Mouse (Mus musculus) spleen, adult 2 months (tissue): ENCODE measurements around the gene Ugt1a6a. TPM values are rescaled to one million over a fixed set of nuclear protein-coding genes. Genes with fewer than 3 reads are reported as not detected.

Experiments used
- DNase-seq, 2 experiments: peaks; one replicate each; pipeline versions ENCODE4 v3.0.0 to v3.0.0-alpha.2; 2012 to 2021; ENCODE audit warnings: low spot score in 2 of 2, low read depth in 1 of 2
- H3K27ac ChIP-seq: fragments of 200-500 bp; 2 replicates; pipeline ENCODE4 v1.5.1; 2012; ENCODE audit warnings: low read length, inconsistent platforms; ENCODE audit not compliant: insufficient read depth
- H3K27me3 ChIP-seq: fragments of 200-500 bp; 2 replicates; pipeline ENCODE4 v1.6.1; 2012; ENCODE audit warnings: mild to moderate bottlenecking, moderate library complexity, low read length, inconsistent platforms; ENCODE audit not compliant: control insufficient read depth, insufficient read depth
- H3K36me3 ChIP-seq: fragments of 200-500 bp; 2 replicates; pipeline ENCODE4 v1.6.1; 2012; ENCODE audit warnings: mild to moderate bottlenecking, low read length, inconsistent platforms; ENCODE audit not compliant: control insufficient read depth, insufficient read depth
- H3K4me1 ChIP-seq: fragments of 200-500 bp; 2 replicates; pipeline ENCODE4 v1.6.1; 2011; ENCODE audit warnings: inconsistent platforms; ENCODE audit not compliant: control insufficient read depth, insufficient read depth, insufficient read length
- H3K4me3 ChIP-seq: fragments of 200-500 bp; 2 replicates; pipeline ENCODE4 v1.5.1; 2011; ENCODE audit warnings: mild to moderate bottlenecking, inconsistent platforms; ENCODE audit not compliant: insufficient read depth, insufficient read length; ENCODE audit errors: extremely low read depth
- CTCF ChIP-seq: fragments of 200-500 bp; IDR thresholded peaks from 2 replicates; pipeline ENCODE4 v1.5.1; 2011; ENCODE audit warnings: mild to moderate bottlenecking, inconsistent platforms; ENCODE audit not compliant: insufficient read depth, insufficient read length, insufficient replicate concordance; ENCODE audit errors: extremely low read depth
- POLR2A ChIP-seq: fragments of 200-500 bp; IDR thresholded peaks from 2 replicates; pipeline ENCODE4 v1.6.1; 2011; ENCODE audit warnings: low read depth, low read length, inconsistent platforms
- WGBS: fragments of 180-500 bp; shearing (Covaris S2); methylation state at CpG from one replicate; pipeline ENCODE4 v1.1.7; 2018; 5-methylcytosine and 5-hydroxymethylcytosine counted together
- polyA plus RNA-seq: library from polyadenylated mRNA; depleted of rRNA; stranded (reverse); fragments of >200 nt; gene quantifications from 2 replicates; pipeline ENCODE4 v1.2.3, GENCODE M21; 2012

Gene Ugt1a6a
- polyA plus RNA-seq, 1 experiment = 0.44 TPM

DNA sequence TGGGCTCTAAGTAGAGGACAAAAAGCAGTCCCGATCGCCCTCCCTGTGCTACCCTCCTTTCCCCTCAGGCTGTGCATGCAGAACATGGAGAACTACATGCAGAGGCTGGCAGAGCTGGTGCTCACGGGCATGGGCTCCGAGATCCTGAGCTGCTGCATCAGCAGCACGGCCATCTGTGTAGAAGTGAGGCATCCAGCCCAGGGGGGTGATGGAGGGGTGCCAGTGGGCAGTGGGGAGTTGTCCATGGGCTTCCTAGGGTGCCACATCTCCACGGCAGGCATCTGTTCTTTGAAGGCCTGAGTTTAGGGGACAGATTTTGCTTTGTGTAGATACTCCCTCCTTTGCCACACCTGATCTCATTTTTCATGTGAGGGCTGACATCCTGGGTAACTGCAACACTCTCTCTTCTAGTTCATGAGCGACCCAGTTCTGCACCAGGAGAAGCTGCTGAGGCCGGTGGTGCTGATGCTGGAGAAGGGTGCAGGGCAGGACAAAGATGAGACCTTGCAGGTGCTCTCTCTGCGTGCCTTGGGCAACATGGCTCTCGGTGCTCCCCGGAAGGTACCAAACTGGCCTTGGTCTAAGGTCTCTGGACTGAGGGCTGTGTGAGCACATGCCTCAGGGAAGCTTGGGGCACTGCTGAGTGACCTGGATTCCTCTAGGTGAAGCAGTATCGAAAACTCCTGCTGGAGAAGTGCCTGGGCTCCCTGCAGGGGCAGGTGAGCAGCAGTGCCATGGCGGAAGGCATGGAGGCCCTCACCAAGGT, 121.6 kb downstream of the Ugt1a6a start:
- Histone ChIP-seq H3K27me3 (no peaks in the 10 kb centered on the region), H3K4me3 (no peak overlapping the region), H3K36me3 (no peaks in the 10 kb centered on the region), H3K4me1 (peaks cover 21% of the 10 kb centered on the region; the same call in 1 of the 2 replicates), H3K27ac (no peak overlapping the region)
- DNase-seq = no peak
- no peak for TF ChIP-seq CTCF
- TF ChIP-seq POLR2A = no peak
- WGBS = 82% methylated on average over 13 of the region's 13 CpGs

DNA sequence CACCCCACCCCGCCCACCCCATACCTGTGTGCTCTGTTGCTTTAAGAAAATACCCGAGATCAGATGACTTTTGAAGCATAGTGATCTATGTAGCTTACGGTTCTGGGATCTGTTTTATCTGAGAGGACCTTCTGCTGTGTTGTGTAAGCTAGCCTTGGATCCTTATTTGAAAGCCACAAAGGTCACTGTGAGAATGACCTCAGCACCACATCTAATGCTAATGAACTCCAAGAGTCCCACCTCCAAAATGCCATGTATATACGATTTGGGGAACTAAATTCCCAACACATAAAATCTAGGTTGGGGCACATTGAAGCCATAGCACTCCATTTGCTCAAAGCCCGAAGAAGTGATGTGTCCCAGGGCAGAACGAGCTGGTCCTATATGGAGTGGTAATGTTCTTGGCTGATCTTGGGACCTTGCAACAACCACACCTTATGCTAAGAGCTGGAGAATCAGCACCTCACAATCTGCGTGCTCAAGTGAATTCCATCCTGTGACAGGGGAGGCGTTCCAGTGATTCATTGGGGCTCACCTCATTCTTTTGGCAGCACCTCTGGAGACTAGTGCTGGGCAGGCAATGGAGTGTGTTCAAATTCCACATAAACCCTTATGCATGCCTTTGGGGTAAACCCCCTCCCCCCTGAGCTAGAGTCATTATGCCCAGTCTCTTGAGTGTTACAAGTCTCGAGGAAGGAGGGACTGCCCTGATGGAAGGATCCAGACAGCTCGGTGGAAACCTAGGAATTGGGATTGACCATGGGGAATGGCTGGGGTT, 122.5 kb downstream of the Ugt1a6a start:
- H3K4me1 ChIP-seq = peaks cover 21% of the 10 kb centered on the region; the same call in 1 of the 2 replicates
- no peak overlapping the region for H3K4me3 ChIP-seq
- 81% methylated on average over 10 of the region's 10 CpGs for WGBS
- H3K36me3 ChIP-seq = no peaks in the 10 kb centered on the region
- no peaks in the 10 kb centered on the region for H3K27me3 ChIP-seq
- DNase-seq = no peak
- H3K27ac ChIP-seq = no peak overlapping the region
- no peak for TF ChIP-seq CTCF
- no peak for TF ChIP-seq POLR2A

DNA sequence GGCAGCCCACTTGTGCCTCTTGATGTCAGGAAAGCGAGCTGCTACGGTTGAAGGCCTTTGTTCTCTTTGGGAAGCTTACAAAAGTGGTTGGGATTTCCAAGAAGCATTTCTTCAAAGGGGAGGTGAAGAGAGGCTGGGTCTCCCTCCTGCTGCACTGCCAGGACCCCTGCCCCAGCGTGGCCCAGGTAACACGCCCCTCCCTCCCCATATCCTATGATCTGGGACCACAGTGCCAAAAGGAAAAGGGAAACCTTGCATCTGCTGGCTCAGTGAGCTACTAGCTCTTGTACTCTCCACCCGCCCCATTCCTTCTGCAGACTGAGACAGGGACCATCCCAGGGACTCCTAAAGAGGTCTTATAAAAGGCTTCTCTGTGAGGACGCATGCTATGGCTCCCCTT, 123.1 kb downstream of the Ugt1a6a start:
- Histone ChIP-seq H3K27ac (no peak overlapping the region), H3K27me3 (no peaks in the 10 kb centered on the region), H3K4me1 (peaks cover 21% of the 10 kb centered on the region; the same call in 1 of the 2 replicates), H3K4me3 (no peak overlapping the region), H3K36me3 (peaks cover 3% of the 10 kb centered on the region; the same call in 1 of the 2 replicates)
- no peak for TF ChIP-seq CTCF
- TF ChIP-seq POLR2A = no peak
- DNase-seq = no peak
- WGBS = 82% methylated on average over 6 of the region's 6 CpGs

DNA sequence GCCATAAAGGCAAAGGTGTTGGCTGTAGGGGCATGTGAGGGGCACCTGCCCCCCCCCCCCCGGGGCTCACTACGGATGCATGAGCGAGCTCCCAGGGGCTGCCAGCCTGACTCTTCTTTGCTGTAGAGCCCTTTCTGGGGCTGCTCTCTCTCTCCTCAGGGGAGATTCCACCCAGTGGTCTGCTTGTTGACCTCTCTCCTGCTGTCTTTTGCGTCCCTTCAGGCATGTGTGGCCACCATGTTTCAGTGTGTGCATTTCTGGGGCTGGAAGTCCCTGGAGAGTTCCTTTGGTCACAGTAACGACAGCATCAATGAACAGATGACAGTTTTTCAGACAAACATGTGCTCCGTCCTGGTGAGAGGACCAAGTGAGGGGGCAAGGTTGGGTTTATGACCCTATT, 123.8 kb downstream of the Ugt1a6a start:
- Histone ChIP-seq H3K4me1 (peaks cover 16% of the 10 kb centered on the region; the same call in 1 of the 2 replicates), H3K4me3 (no peak overlapping the region), H3K36me3 (peaks cover 5% of the 10 kb centered on the region; the same call in 1 of the 2 replicates), H3K27me3 (no peaks in the 10 kb centered on the region), H3K27ac (no peak overlapping the region)
- no peak for TF ChIP-seq POLR2A
- no peak for TF ChIP-seq CTCF
- WGBS = 57% methylated on average over 6 of the region's 6 CpGs
- no peak for DNase-seq

DNA sequence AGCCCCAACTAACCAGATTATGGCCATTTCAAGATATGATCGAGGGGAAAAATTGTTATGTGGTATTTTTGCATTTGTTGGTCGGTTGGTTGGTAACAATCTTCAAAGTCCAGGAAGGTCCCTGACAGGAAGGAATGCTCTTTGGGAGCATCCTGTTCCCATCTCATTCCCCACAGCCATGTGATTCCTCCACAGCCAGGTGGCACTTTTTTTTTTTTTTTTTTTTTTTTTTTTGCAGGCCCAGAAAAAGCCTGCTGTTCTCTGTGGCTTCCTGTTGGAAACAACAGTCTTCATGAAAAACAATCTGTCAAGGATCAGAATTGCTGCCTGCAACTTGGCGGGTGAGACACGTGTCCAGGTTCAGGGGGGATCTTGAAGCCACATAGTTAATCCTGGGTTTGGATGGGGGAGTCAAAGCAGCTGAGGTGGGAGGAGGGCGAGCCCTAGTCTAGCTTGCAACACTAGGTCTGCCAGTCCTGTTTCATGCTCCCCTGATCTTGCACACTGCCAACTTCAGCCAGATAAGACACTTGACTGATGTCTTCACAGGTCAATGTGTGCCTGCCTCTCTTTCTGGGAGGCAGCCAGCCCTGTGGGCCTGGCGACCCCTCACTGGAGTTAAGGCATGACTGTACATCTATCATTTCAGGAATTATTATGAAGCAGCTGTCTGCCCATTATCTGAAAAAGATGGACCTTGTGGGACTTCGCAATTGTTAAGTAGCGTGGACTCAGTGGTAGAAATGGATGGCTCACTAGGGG, 124.5 kb downstream of the Ugt1a6a start:
- Histone ChIP-seq H3K27me3 (no peaks in the 10 kb centered on the region), H3K4me1 (peaks cover 12% of the 10 kb centered on the region; the same call in 1 of the 2 replicates), H3K36me3 (peaks cover 11% of the 10 kb centered on the region), H3K27ac (no peak overlapping the region), H3K4me3 (no peak overlapping the region)
- no peak for DNase-seq
- 47% methylated on average over 8 of the region's 8 CpGs for WGBS
- TF ChIP-seq CTCF (no peak), POLR2A (no peak)

DNA sequence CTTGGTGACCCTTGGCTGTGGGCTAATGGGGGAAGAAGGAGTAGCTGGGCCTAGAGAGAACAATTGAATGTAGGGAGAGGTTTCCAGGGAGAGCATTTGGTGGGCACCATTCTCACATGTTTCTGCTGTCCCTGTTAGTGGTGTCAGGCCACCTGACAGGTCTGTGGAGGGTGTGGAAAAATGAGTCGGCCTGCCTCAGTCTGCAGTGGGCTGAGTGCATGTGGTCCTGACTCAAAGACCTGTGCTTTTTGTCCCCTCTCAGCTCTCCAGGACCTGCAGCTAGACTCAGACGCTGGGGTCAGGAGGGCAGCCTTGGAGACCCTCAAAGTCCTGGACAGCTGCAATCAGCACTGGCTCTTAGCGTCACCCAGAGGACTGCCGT, 125.0 kb downstream of the Ugt1a6a start:
- H3K27ac ChIP-seq = no peak overlapping the region
- TF ChIP-seq POLR2A (no peak), CTCF (no peak)
- no peak overlapping the region for H3K4me3 ChIP-seq
- H3K4me1 ChIP-seq = peaks cover 12% of the 10 kb centered on the region; the same call in 1 of the 2 replicates
- DNase-seq = no peak
- H3K27me3 ChIP-seq = no peaks in the 10 kb centered on the region
- WGBS = 83% methylated on average over 4 of the region's 4 CpGs
- H3K36me3 ChIP-seq = peaks cover 16% of the 10 kb centered on the region
